Comparison of ENCODE assay signal across 22 mouse cellular contexts in the genomic region with DNA sequence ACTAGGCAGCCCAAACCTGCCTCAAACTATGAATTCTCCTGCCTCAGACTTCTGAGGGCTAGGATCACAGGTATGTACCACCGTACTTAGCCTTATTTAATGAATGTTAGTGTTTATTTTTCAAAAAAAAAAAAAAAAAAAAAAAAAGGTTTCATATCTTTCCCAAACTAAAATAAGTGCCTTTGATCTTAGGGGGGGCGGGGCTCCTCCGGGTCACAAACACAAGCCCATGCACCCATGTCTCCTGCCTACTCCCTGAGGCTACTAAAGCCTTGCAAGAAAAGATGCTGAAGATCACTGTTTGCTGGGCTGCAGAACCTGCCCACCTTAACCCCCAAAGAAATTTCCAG. TPM values are rescaled to one million over a fixed set of nuclear protein-coding genes. Genes with fewer than 3 reads are reported as not detected.
"Had no signal": no experiment of that assay in that cellular context is flagged by ENCODE, and none has a peak within 500 bp of the region (broad histone marks: within the 10 kb centered on the region; RNA-seq: fewer than 3 reads in every experiment).

No protein-coding gene starts in this region.

- DNase-seq: gastrocnemius, postnatal 14 days; gastrocnemius, postnatal 36 days; heart, postnatal 14 days; heart, postnatal 4 days; left cerebral cortex, postnatal 4 days had no signal

- H3K4me2 ChIP-seq: heart, embryonic 13.5 days; heart, embryonic 15.5 days; hindbrain, embryonic 12.5 days; hindbrain, embryonic 14.5 days; intestine, embryonic 15.5 days; limb, embryonic 13.5 days; limb, embryonic 15.5 days; liver, embryonic 12.5 days had no signal

- H3K9ac ChIP-seq: heart, embryonic 13.5 days; heart, embryonic 15.5 days; hindbrain, embryonic 12.5 days; hindbrain, embryonic 14.5 days; intestine, embryonic 15.5 days; limb, embryonic 13.5 days; limb, embryonic 15.5 days; liver, embryonic 12.5 days; liver, embryonic 14.5 days had no signal

- H3K27me3 ChIP-seq: heart, embryonic 13.5 days; heart, embryonic 15.5 days; hindbrain, embryonic 12.5 days; intestine, embryonic 15.5 days; limb, embryonic 13.5 days; limb, embryonic 15.5 days; liver, embryonic 12.5 days had no signal

- H3K4me3 ChIP-seq: heart, embryonic 10.5 days; heart, embryonic 13.5 days; heart, embryonic 15.5 days; hindbrain, embryonic 10.5 days; hindbrain, embryonic 12.5 days; intestine, embryonic 15.5 days; layer of hippocampus, adult 2 months; left cerebral cortex, adult 2 months; limb, embryonic 13.5 days; limb, embryonic 15.5 days; liver, embryonic 12.5 days had no signal

- H3K27ac ChIP-seq: heart, embryonic 10.5 days; heart, embryonic 13.5 days; heart, embryonic 15.5 days; hindbrain, embryonic 10.5 days; hindbrain, embryonic 12.5 days; hindbrain, embryonic 14.5 days; intestine, embryonic 15.5 days; layer of hippocampus, adult 2 months; left cerebral cortex, adult 2 months; limb, embryonic 13.5 days; limb, embryonic 15.5 days; liver, embryonic 12.5 days; liver, embryonic 14.5 days had no signal

- H3K9me3 ChIP-seq: heart, embryonic 10.5 days; heart, embryonic 13.5 days; heart, embryonic 15.5 days; hindbrain, embryonic 12.5 days; intestine, embryonic 15.5 days; limb, embryonic 15.5 days; liver, embryonic 12.5 days had no signal

- ATAC-seq: hindbrain, embryonic 16.5 days; inflammation-experienced regulatory T-cells, adult 6 months; intestine, embryonic 15.5 days; intestine, postnatal 0 days; liver, embryonic 12.5 days had no signal

- H3K36me3 ChIP-seq: heart, embryonic 15.5 days; hindbrain, embryonic 12.5 days; intestine, embryonic 15.5 days; liver, embryonic 12.5 days had no signal

- H3K4me1 ChIP-seq: hindbrain, embryonic 10.5 days; hindbrain, embryonic 12.5 days; intestine, embryonic 15.5 days; liver, embryonic 12.5 days had no signal

RNA-seq across cellular contexts. Expression of a gene that starts 20.8 kb away (rescaled TPM):
- total RNA-seq: granulocyte monocyte progenitor cell, adult 5-6 weeks had no signal
